Mouse (Mus musculus) lung, postnatal 10 days (tissue): ENCODE data around the gene Igdcc4.
A peak's percentile ranks its signal among the peaks of the same experiment; 100 is the strongest.

ENCODE experiments used
- DNase-seq: peaks from one replicate; pipeline ENCODE4 v3.0.0; 2021

Gene Igdcc4

GRCm38 (mm10) chr9:65161881-65162280 lies 60.6 kb downstream of the Igdcc4 start:
- no peak for DNase-seq

- no peak for DNase-seq
Observed at GRCm38 (mm10) chr9:65162711-65163639, 61.7 kb downstream of the Igdcc4 start.

- DNase-seq: no peak
Observed at GRCm38 (mm10) chr9:65164870-65165269, 63.6 kb downstream of the Igdcc4 start.

- DNase-seq: no peak
Observed at GRCm38 (mm10) chr9:65166386-65166785, 65.1 kb downstream of the Igdcc4 start.

GRCm38 (mm10) chr9:65168534-65168933 lies 67.2 kb downstream of the Igdcc4 start:
- DNase-seq: no peak

- DNase-seq: no peak
Observed at GRCm38 (mm10) chr9:65168952-65169351, 67.7 kb downstream of the Igdcc4 start.

GRCm38 (mm10) chr9:65172654-65173053 lies 71.4 kb downstream of the Igdcc4 start:
- DNase-seq: no peak

GRCm38 (mm10) chr9:65175234-65175938 lies 74.1 kb downstream of the Igdcc4 start:
- DNase-seq: no peak

- no peak for DNase-seq
Observed at GRCm38 (mm10) chr9:65175939-65176871, 74.9 kb downstream of the Igdcc4 start.

- DNase-seq: no peak
Observed at GRCm38 (mm10) chr9:65177497-65177896, 76.2 kb downstream of the Igdcc4 start.

GRCm38 (mm10) chr9:65177912-65178311 lies 76.6 kb downstream of the Igdcc4 start:
- no peak for DNase-seq

- peak; percentile 71 for DNase-seq
Observed at GRCm38 (mm10) chr9:65178336-65179213, 77.3 kb downstream of the Igdcc4 start.

GRCm38 (mm10) chr9:65179817-65180624 lies 78.7 kb downstream of the Igdcc4 start:
- DNase-seq: no peak
